8 mouse cellular contexts compared by ENCODE assay signal in the genomic region with DNA sequence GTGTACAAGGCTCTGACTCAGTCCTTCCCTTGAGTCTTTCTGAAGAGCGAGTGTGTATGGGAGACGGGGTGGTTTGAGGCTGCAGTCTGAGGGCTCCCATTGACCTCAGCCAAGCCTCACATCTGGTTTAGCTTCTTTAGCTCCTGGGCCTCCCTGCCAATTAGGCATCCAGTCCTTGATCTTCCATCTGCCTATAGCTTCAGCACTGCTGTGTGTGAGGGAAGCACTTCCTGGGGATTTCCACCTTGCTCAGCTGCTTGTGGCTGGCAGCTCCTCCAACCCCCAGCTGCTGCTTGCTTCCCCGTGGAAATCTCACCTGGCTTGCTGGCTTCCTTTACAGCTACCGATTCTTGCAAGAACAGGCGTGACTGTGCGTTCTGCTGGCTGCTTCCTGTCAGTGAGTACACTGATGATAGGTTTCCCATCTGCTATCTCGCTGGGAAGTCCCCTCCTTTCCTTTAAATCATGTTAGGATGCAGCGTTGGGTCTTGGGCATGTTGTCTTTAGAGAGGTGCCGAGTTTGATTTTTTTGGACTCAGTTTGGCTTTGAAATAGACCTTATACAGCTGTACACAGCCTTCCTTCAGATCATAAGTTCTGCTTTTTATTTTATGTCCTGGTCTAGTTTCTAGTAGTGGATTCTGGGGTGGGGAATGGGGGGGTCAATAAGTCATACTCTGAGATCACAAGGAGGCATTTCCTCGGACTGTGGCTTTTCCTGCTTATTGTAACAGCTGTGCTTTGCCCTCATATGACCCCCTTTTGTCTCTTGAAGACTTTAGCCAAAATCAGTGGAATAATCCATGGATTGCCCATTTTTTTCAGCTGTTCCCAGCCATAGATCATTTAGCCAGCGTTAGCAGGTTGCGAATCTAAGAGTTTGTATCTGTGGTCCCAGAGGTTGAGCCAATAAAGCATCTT. TPM values are rescaled to one million over a fixed set of nuclear protein-coding genes. Genes with fewer than 3 reads are reported as not detected.
DNase-seq lines count a peak whose midpoint lies in the region; ATAC-seq and TF ChIP-seq lines count a peak whose summit lies in the region.

No protein-coding gene starts in this region.

- no peaks in the 10 kb centered on the region for H3K27me3 ChIP-seq in intestine, postnatal 0 days (replicated peaks; ENCODE audit: control insufficient read depth, insufficient read depth, low read length)

- H3K36me3 ChIP-seq in intestine, postnatal 0 days (ENCODE audit: control insufficient read depth, insufficient read depth), result no peaks in the 10 kb centered on the region

- no peak overlapping the region for H3K4me2 ChIP-seq in intestine, postnatal 0 days (replicated peaks; ENCODE audit: low read depth)

- no peak overlapping the region for H3K27ac ChIP-seq in intestine, postnatal 0 days (ENCODE audit: low read depth, low read length)

- peak; percentile 40 for ATAC-seq in cerebellum, adult (ENCODE audit: insufficient number of reproducible peaks, low FRiP score, low TSS enrichment)
- peak; percentile 61 for ATAC-seq in CD4-positive, CD25-positive, alpha-beta regulatory T cell, adult 4 months
- 0 out of 2 replicates have a peak, but pooled peaks have one; percentile 13 for ATAC-seq in intestine, postnatal 0 days
- peak; percentile 87 for ATAC-seq in megakaryocyte, adult 5-6 weeks (ENCODE audit: poor library complexity, severe bottlenecking)

- no peaks in the 10 kb centered on the region for H3K9me3 ChIP-seq in intestine, postnatal 0 days (ENCODE audit: control insufficient read depth)

- TF ChIP-seq CTCF in intestine, postnatal 0 days (IDR thresholded peaks at IDR 0.05; ENCODE audit: low read depth), result no peak

- 62% methylated on average over 12 of the region's 12 CpGs for WGBS in intestine, postnatal 0 days

- no peak overlapping the region for H3K4me3 ChIP-seq in intestine, postnatal 0 days (ENCODE audit: low read depth, low read length)

- no peak overlapping the region for H3K9ac ChIP-seq in intestine, postnatal 0 days (ENCODE audit: low read depth, low read length)

- no peak for DNase-seq in cerebellum, adult 11 months
- DNase-seq in gastrocnemius, postnatal 25 days, result peak; percentile 73
- DNase-seq in B cell, adult 2 months, result no peak
- DNase-seq in ovary, postnatal 14 days (ENCODE audit: low spot score), result no peak

- H3K4me1 ChIP-seq in intestine, postnatal 0 days (replicated peaks; ENCODE audit: control insufficient read depth, insufficient read depth, low read length), result no peaks in the 10 kb centered on the region

RNA-seq across cellular contexts. Expression of a gene that starts 34.0 kb away (rescaled TPM):
- 10 to 100 TPM; 13.8 to 16.2 TPM for polyA plus RNA-seq in CD4-positive, CD25-positive, alpha-beta regulatory T cell, adult 4 months (2017; shearing (Covaris generic))
- total RNA-seq in gastrocnemius, postnatal 25 days (2021), result 10 to 100 TPM; 23.5 to 28.5 TPM
- polyA plus RNA-seq in intestine, postnatal 0 days (2015; fragmentation: Nextera tagmentation; extraction: Ambion mirVana), result 5.5 and 5.9 TPM in 2 replicates
- 7.0 and 8.5 TPM in 2 replicates for total RNA-seq in megakaryocyte, adult 5-6 weeks (2015)
- total RNA-seq in megakaryocyte, adult 5-6 weeks (2017), result 5.2 and 7.1 TPM in 2 replicates

Comparison
In these comparisons a context has a peak if more than half of its experiments do, and no peak if none do; other contexts are left out.
1. ATAC-seq: peak in every context shown above with its lines; median percentile 87 in megakaryocyte, adult 5-6 weeks; 61 in CD4-positive, CD25-positive, alpha-beta regulatory T cell, adult 4 months; 40 in cerebellum, adult; 13 in intestine, postnatal 0 days.